Mouse (Mus musculus): ENCODE measurements around the gene Zfp784.
"Not testable (repeated sequence)": the region's sequence is repeated elsewhere in the genome, so short reads cannot be mapped to it uniquely, and the experiment has no call there.

Zfp784 gene

GRCm38 (mm10) chr7:5038109-5038732, at the start of gene Zfp784:
Gene Zfp784, minus strand, starts transcription at chr7:5038446.
- peak; percentile 96 to 99 for DNase-seq (ENCODE audit: inconsistent age in 2 of 2, low spot score in 1 of 2)

DNA sequence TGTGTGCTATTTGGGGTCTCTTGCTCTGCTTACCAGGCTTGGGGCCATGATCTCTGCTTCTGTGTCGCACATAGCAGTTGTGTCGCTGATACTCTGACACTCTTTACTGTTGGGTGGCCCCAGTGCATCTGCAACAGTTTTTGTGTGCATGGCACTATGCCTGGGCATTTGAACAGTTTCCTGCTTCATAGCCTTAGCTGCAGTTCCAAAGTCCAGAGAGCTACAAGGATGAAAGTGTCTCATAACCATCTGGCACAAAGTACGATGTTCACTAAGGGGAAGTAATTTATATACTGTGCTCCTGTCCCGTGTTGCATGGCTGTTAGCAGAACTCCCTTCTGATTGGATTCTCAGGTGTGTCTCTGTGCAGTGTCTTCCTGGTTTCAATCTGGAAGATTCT, 49.6 kb upstream of the Zfp784 start:
- no peak for DNase-seq (ENCODE audit: inconsistent age in 2 of 2, low spot score in 1 of 2)

- no peak for DNase-seq (ENCODE audit: inconsistent age in 2 of 2, low spot score in 1 of 2)
These were observed 48.7 kb upstream of the Zfp784 start for GRCm38 (mm10) chr7:5086921-5087440.

- no peak for DNase-seq (ENCODE audit: inconsistent age in 2 of 2, low spot score in 1 of 2)
These were observed 47.3 kb upstream of the Zfp784 start for GRCm38 (mm10) chr7:5085512-5085911.

DNA sequence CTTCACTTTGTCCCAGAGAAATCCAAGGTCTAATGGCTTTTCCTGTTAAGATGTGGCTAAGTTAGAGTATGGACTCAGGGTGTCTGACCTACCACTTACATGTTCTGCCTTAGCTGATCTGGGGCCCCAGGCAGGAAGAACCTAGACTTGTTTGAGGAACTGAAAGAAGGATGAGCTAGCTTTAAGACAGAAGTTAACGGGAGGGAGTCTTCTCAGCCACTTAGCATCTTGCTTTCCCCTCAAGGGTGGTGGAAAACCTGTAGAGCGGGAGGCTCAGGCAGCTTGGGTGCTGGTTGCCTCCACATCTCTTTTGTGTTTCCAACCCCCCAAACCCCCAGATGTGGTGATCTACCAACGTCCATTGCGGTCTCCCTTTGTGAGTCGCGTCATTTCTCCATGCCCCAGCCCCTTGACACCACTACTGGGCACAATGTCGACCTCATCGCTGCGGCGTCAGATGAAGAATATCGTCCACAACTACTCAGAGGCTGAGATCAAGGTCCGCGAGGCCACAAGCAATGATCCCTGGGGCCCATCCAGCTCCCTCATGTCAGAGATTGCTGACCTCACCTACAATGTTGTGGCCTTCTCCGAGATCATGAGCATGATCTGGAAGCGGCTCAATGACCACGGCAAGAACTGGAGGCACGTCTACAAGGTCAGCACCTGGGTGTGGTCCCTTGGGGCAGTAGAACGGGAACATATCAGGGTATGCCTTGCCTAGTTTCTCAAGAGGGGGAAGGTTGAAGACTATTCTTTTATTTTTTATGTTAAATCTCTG, 45.3 kb upstream of the Zfp784 start:
- no peak for DNase-seq (ENCODE audit: inconsistent age in 2 of 2, low spot score in 1 of 2)

DNA sequence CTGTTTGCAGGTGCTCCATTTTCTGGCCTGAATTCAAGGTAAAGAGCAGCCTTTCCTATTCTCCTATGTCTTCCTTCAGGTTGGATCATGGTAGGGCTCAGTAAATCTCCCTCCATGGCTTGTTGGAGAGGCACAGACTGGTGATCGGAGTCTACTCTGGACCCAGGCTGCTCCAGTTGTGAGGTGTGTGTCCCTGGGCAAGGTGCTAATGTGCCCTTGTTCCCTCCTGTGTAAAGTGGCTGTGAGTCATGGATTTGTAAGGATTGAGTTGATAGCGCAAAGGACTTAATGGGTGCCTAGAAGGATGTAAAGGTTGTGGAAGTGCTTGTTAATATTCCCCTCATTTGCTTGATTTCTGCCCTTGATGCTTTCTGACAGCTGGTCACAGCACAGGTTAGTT, 43.7 kb upstream of the Zfp784 start:
- no peak for DNase-seq (ENCODE audit: inconsistent age in 2 of 2, low spot score in 1 of 2)

- DNase-seq (ENCODE audit: inconsistent age in 2 of 2, low spot score in 1 of 2): no peak
These were observed 43.0 kb upstream of the Zfp784 start for GRCm38 (mm10) chr7:5081241-5081640.

- DNase-seq (ENCODE audit: inconsistent age in 2 of 2, low spot score in 1 of 2): no peak
These were observed 42.6 kb upstream of the Zfp784 start for GRCm38 (mm10) chr7:5080815-5081214.

DNA sequence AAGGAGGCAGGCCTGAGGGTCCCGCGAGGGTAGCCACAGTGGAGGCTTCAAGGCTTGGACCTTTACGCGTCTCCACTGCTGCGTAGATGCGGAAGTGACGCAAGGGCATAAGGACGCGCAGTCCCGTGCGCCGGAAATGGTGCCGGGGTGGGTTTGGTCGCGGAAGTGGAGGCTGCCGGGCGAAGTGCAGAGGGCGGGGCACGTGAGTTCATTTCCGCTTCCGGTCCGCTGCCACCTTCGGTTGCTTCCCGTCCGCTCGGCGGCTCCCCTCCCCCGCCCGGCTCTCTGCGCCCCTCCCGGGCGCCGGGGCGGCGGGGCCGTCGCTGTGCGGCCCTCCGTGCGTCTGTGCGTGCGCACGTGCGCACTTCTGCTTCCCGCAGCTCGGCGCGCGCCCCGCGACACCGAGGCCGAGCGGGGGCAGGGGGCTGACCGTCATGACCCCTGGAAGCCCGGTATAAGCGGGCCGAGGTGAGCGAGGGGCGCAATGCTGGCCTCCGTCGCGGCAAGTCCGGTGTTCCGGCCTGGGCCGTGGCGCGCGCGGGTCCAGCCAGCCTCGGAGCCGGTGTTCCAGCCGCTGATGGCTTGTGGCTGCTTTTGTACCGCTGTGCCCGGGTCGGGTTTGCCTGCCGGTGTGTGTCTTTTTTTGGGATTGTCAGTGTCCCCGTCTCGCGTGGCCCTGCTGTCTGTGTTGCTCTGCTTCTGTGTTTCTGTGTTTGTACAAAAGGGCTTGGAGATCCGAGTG, 41.9 kb upstream of the Zfp784 start, which contains the start of gene Epn1:
Epn1 (plus strand) TSS at position 226 of the 742 bp plus-strand sequence.
- peak; percentile 98 for DNase-seq (ENCODE audit: inconsistent age in 2 of 2, low spot score in 1 of 2)

DNA sequence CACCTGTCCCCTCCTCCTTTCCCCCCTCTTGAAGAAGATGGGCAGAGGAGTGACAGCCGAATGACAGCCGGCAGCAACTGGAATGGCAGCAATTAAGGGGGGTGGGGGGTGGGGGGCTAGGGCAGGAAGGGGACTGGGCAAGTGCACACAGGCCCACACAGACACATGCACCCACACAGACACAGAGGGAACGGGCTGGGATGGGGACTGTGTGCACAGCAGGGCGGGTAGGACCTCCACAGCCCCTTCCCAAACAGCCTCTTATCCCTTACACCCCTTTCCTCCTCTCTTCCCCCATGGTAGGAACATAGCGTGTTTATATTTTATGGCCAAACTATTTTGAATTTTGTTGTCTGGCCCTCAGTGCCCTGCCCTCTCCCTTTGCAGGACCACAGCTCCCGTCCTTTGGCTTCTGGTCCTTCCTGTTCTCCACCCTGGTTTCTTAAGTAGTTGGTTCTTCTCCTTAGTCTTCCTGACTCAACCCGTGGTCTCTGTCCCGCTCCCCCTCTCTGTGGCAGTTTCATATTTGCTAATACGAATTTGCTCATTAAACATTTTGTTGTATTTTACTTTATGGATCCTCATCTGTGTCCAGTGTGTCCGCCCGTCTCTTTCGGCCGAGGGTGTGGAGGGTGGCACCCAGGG, 41.2 kb upstream of the Zfp784 start:
- not testable (repeated sequence) for DNase-seq (ENCODE audit: inconsistent age in 2 of 2, low spot score in 1 of 2)

- DNase-seq (ENCODE audit: inconsistent age in 2 of 2, low spot score in 1 of 2): no peak
These were observed 38.7 kb upstream of the Zfp784 start for GRCm38 (mm10) chr7:5076931-5077330.

- no peak for DNase-seq (ENCODE audit: inconsistent age in 2 of 2, low spot score in 1 of 2)
These were observed 36.7 kb upstream of the Zfp784 start for GRCm38 (mm10) chr7:5074984-5075383.

DNA sequence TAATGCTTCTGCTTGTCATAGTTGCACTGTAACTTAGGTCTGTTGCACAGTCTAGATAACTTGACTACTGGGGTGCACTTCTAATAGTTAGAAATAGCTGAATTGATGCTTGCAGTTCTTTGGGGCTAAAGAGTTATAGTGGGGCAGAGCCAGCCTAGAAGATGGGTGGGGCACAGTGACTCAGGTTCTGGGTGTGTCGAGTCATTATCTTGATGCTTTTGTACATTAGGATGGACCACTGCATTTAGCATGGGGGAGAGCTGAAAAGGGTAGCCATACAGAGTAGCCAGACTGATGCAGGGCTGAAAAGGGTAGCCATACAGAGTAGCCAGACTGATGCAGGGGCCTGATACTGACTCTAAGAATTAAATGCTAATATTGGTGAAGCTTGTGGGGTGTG, 35.3 kb upstream of the Zfp784 start:
- no peak for DNase-seq (ENCODE audit: inconsistent age in 2 of 2, low spot score in 1 of 2)

- no peak for DNase-seq (ENCODE audit: inconsistent age in 2 of 2, low spot score in 1 of 2)
These were observed 26.6 kb upstream of the Zfp784 start for GRCm38 (mm10) chr7:5064886-5065285.

DNA sequence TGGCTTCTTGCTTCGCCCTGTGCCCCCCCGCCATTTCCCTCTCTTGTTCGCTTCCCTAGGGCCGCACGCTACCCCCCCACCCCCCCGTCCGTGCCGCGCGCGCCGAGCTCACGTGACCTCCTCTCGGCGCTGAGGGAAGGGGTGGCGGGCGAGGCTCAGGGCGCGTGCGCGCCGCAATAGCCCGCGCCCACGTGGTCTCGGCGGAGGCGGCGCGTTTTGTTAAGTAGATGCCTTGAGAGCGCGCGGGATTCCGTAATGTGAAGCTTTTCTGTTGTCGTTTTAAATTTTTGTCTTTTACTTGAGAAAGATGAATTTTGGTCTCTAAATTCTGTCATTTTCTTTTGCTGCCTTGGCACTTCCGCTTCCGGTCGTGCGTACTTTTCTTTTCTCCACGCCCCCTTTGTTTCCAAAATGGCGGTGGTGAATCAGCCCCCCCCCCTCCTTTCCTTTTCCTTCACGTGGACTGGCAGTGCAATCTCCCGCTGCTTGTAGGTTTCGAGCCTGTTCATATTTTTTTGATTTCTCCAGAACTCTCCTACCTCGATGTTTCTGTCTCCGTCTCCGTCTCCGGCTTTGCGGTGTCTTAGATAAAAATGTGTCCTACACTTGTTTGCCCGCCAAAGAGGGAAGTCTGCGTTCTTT, 24.2 kb upstream of the Zfp784 start:
- DNase-seq (ENCODE audit: inconsistent age in 2 of 2, low spot score in 1 of 2): peak in 1 of 2 experiments; percentile 93

GRCm38 (mm10) chr7:5061774-5062359, 23.6 kb upstream of the Zfp784 start, which contains the start of gene U2af2:
Gene U2af2, plus strand, starts transcription at chr7:5062143.
- peak; percentile 95 to 97 for DNase-seq (ENCODE audit: inconsistent age in 2 of 2, low spot score in 1 of 2)

GRCm38 (mm10) chr7:5060944-5061773, 22.9 kb upstream of the Zfp784 start:
- peak; percentile 98 to 99 for DNase-seq (ENCODE audit: inconsistent age in 2 of 2, low spot score in 1 of 2)

DNA sequence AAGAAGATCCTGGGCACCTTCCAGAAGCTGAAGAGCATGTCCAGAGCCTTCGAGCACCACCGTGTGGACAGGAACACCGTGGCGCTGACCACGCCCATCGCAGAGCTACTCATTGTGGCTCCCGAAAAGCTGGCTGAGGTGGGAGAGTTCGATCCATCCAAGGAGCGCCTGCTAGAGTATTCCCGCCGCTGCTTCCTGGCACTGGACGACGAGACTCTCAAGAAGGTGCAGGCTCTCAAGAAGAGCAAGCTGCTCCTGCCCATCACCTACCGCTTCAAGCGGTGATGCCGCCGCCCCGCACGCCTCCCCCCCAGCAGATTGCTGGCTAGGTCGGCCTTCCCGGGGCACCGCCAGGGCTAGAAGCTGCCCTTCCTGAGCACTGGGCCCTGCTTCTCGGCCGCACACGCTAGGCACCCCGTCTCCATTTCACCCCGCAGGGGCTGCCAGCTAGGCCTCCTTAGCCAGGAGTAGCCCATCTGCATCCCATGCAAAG, 22.0 kb upstream of the Zfp784 start:
- DNase-seq (ENCODE audit: inconsistent age in 2 of 2, low spot score in 1 of 2): peak; percentile 88 to 93

- peak in 1 of 2 experiments; percentile 55 for DNase-seq (ENCODE audit: inconsistent age in 2 of 2, low spot score in 1 of 2)
These were observed 21.2 kb upstream of the Zfp784 start for GRCm38 (mm10) chr7:5059421-5059820.

Data from adrenal gland, adult (tissue).